In genomic region chr9:32657124-32657523, GRCm38 (mm10) we compare ENCODE assay signal across 10 mouse cellular contexts. TPM values are rescaled to one million over a fixed set of nuclear protein-coding genes. Genes with fewer than 3 reads are reported as not detected.
A peak's percentile ranks its signal among the peaks of the same experiment; 100 is the strongest.
DNase-seq lines count a peak whose midpoint lies in the region; ATAC-seq and TF ChIP-seq lines count a peak whose summit lies in the region.
"Had no signal": no experiment of that assay in that cellular context is flagged by ENCODE, and none has a peak within 500 bp of the region (broad histone marks: within the 10 kb centered on the region; RNA-seq: fewer than 3 reads in every experiment).

No protein-coding gene starts in this region.

- peaks cover 7% of the 10 kb centered on the region; the same call in 1 of the 2 replicates for H3K27me3 ChIP-seq in hindbrain, embryonic 10.5 days (ENCODE audit: insufficient read depth, poor library complexity, severe bottlenecking)
- peaks cover 6% of the 10 kb centered on the region; the same call in 1 of the 2 replicates for H3K27me3 ChIP-seq in hindbrain, embryonic 12.5 days
- H3K27me3 ChIP-seq in heart, embryonic 15.5 days, result no peaks in the 10 kb centered on the region
- no peaks in the 10 kb centered on the region for H3K27me3 ChIP-seq in lung, postnatal 0 days (replicated peaks; ENCODE audit: insufficient read depth, low read length)
- H3K27me3 ChIP-seq: forebrain, embryonic 15.5 days; limb, embryonic 12.5 days had no signal

- no peak for TF ChIP-seq CTCF in lung, postnatal 0 days (IDR thresholded peaks at IDR 0.05)

- no peak overlapping the region for H3K4me2 ChIP-seq in hindbrain, embryonic 12.5 days (replicated peaks)
- H3K4me2 ChIP-seq in heart, embryonic 15.5 days, result no peak overlapping the region
- no peak overlapping the region for H3K4me2 ChIP-seq in lung, postnatal 0 days (replicated peaks; ENCODE audit: low read depth, low read length)
- H3K4me2 ChIP-seq: forebrain, embryonic 15.5 days; limb, embryonic 12.5 days had no signal

- WGBS in hindbrain, embryonic 10.5 days, result 47% methylated on average over 2 of the region's 2 CpGs
- WGBS in hindbrain, embryonic 12.5 days, result 61% methylated on average over 2 of the region's 2 CpGs
- 52% methylated on average over 2 of the region's 2 CpGs for WGBS in heart, embryonic 15.5 days
- WGBS in lung, postnatal 0 days, result 48% methylated on average over 2 of the region's 2 CpGs

- H3K4me3 ChIP-seq in hindbrain, embryonic 10.5 days, result no peak overlapping the region
- no peak overlapping the region for H3K4me3 ChIP-seq in hindbrain, embryonic 12.5 days
- H3K4me3 ChIP-seq in heart, embryonic 15.5 days, result no peak overlapping the region
- H3K4me3 ChIP-seq in lung, postnatal 0 days (ENCODE audit: low read depth, low read length), result no peak overlapping the region
- H3K4me3 ChIP-seq: forebrain, embryonic 15.5 days; limb, embryonic 12.5 days had no signal

- H3K9me3 ChIP-seq in hindbrain, embryonic 10.5 days, result no peaks in the 10 kb centered on the region
- H3K9me3 ChIP-seq in hindbrain, embryonic 12.5 days (replicated peaks), result no peaks in the 10 kb centered on the region
- no peaks in the 10 kb centered on the region for H3K9me3 ChIP-seq in heart, embryonic 15.5 days (replicated peaks)
- 0 out of 2 replicates have a peak, but pooled peaks cover 2% of the 10 kb centered on the region for H3K9me3 ChIP-seq in lung, postnatal 0 days (ENCODE audit: low read length)
- H3K9me3 ChIP-seq: forebrain, embryonic 15.5 days; limb, embryonic 12.5 days had no signal

- no peak for ATAC-seq in hindbrain, embryonic 12.5 days (ENCODE audit: low FRiP score)
- no peak for ATAC-seq in heart, embryonic 15.5 days (replicated peaks; ENCODE audit: insufficient number of reproducible peaks, insufficient read depth, low FRiP score, low read depth)
- peak; percentile 78 for ATAC-seq in lung, postnatal 0 days
- no peak for ATAC-seq in granulocyte monocyte progenitor cell, adult 5-6 weeks (replicated peaks; ENCODE audit: poor library complexity, severe bottlenecking)
- ATAC-seq: forebrain, embryonic 15.5 days had no signal

- no peaks in the 10 kb centered on the region for H3K36me3 ChIP-seq in hindbrain, embryonic 10.5 days
- no peaks in the 10 kb centered on the region for H3K36me3 ChIP-seq in hindbrain, embryonic 12.5 days
- H3K36me3 ChIP-seq in heart, embryonic 15.5 days, result no peaks in the 10 kb centered on the region
- no peaks in the 10 kb centered on the region for H3K36me3 ChIP-seq in lung, postnatal 0 days (ENCODE audit: insufficient read depth, low read length)
- H3K36me3 ChIP-seq: forebrain, embryonic 15.5 days; limb, embryonic 12.5 days had no signal

- H3K4me1 ChIP-seq in hindbrain, embryonic 10.5 days (replicated peaks), result peaks cover 9% of the 10 kb centered on the region; the same call in 1 of the 2 replicates
- no peaks in the 10 kb centered on the region for H3K4me1 ChIP-seq in hindbrain, embryonic 12.5 days
- H3K4me1 ChIP-seq in heart, embryonic 15.5 days (replicated peaks), result peaks cover 10% of the 10 kb centered on the region
- no peaks in the 10 kb centered on the region; the same call in 1 of the 2 replicates for H3K4me1 ChIP-seq in lung, postnatal 0 days (ENCODE audit: insufficient read depth, low read depth, low read length)
- H3K4me1 ChIP-seq: forebrain, embryonic 15.5 days had no signal

- H3K9ac ChIP-seq in hindbrain, embryonic 12.5 days, result no peak overlapping the region
- no peak overlapping the region for H3K9ac ChIP-seq in heart, embryonic 15.5 days
- no peak overlapping the region for H3K9ac ChIP-seq in lung, postnatal 0 days (replicated peaks; ENCODE audit: low read depth)
- H3K9ac ChIP-seq: forebrain, embryonic 15.5 days; limb, embryonic 12.5 days had no signal

- H3K27ac ChIP-seq in hindbrain, embryonic 10.5 days, result no peak overlapping the region
- H3K27ac ChIP-seq in hindbrain, embryonic 12.5 days, result no peak overlapping the region
- peak overlapping the region; percentile 61 for H3K27ac ChIP-seq in heart, embryonic 15.5 days
- 0 out of 2 replicates have a peak overlapping the region, but pooled peaks have one; percentile 64 for H3K27ac ChIP-seq in lung, postnatal 0 days (ENCODE audit: low read length)
- H3K27ac ChIP-seq: forebrain, embryonic 15.5 days; limb, embryonic 12.5 days had no signal

- peak; percentile 47; the same call in 1 of the 2 replicates for TF ChIP-seq EP300 in lung, postnatal 0 days (IDR thresholded peaks at IDR 0.05)

- DNase-seq in hindbrain, embryonic 10.5 days (ENCODE audit: low spot score), result peak; percentile 25
- peak; percentile 50 to 78 for DNase-seq in kidney, adult 8-10 months
- peak; percentile 49 for DNase-seq in lung, postnatal 0 days (ENCODE audit: low spot score)
- DNase-seq in left cerebral cortex, adult 11 months (ENCODE audit: low spot score), result no peak
- DNase-seq: gastrocnemius, postnatal 36 days had no signal

RNA-seq across cellular contexts. Expression of gene Ets1, which starts 21.1 kb away (rescaled TPM):
- polyA plus RNA-seq in hindbrain, embryonic 10.5 days (2016; fragmentation: Nextera tagmentation; extraction: Ambion mirVana), result 29.0 and 32.0 TPM in 2 replicates
- 35.7 and 38.5 TPM in 2 replicates for polyA plus RNA-seq in hindbrain, embryonic 12.5 days (2016; fragmentation: Nextera tagmentation; extraction: Ambion mirVana)
- 46.3 and 54.9 TPM in 2 replicates for polyA plus RNA-seq in heart, embryonic 15.5 days (2015; fragmentation: Nextera tagmentation; extraction: Ambion mirVana)
- polyA plus RNA-seq in lung, postnatal 0 days (2015; fragmentation: Nextera tagmentation; extraction: Ambion mirVana), result 78.2 and 113 TPM in 2 replicates
- total RNA-seq in granulocyte monocyte progenitor cell, adult 5-6 weeks (2014; fragmentation: Nextera tagmentation), result 3.9 and 5.2 TPM in 2 replicates
- 8.2 and 8.5 TPM in 2 replicates for total RNA-seq in granulocyte monocyte progenitor cell, adult 5-6 weeks (2017)

Comparison
In these comparisons a context has a peak if more than half of its experiments do, and no peak if none do; other contexts are left out.
1. H3K27ac ChIP-seq: peak in heart, embryonic 15.5 days (single experiment) and lung, postnatal 0 days (single experiment); none in hindbrain, embryonic 10.5 days (single experiment) and hindbrain, embryonic 12.5 days (single experiment).